ENCODE assay signal across 17 mouse cellular contexts in genomic region chr12:112507264-112507663, GRCm38 (mm10). TPM values are rescaled to one million over a fixed set of nuclear protein-coding genes. Genes with fewer than 3 reads are reported as not detected.
DNase-seq lines count a peak whose midpoint lies in the region; ATAC-seq and TF ChIP-seq lines count a peak whose summit lies in the region.
"Had no signal": no experiment of that assay in that cellular context is flagged by ENCODE, and none has a peak within 500 bp of the region (broad histone marks: within the 10 kb centered on the region; RNA-seq: fewer than 3 reads in every experiment).

No protein-coding gene starts in this region.

- H3K27me3 ChIP-seq in forebrain, postnatal 0 days (ENCODE audit: insufficient read depth, low read length) = no peaks in the 10 kb centered on the region
- H3K27me3 ChIP-seq in midbrain, embryonic 15.5 days (replicated peaks) = peaks cover 8% of the 10 kb centered on the region; the same call in 1 of the 2 replicates

- ATAC-seq in forebrain, postnatal 0 days = peak; percentile 60
- ATAC-seq in midbrain, embryonic 15.5 days (replicated peaks) = peak; percentile 77
- ATAC-seq: inflammation-experienced regulatory T-cells, adult 6 months had no signal

- H3K9me3 ChIP-seq in forebrain, postnatal 0 days (ENCODE audit: low read length) = no peaks in the 10 kb centered on the region
- H3K9me3 ChIP-seq in midbrain, embryonic 15.5 days = no peaks in the 10 kb centered on the region
- H3K9me3 ChIP-seq: kidney, embryonic 15.5 days; limb, embryonic 13.5 days had no signal

- H3K4me3 ChIP-seq in forebrain, postnatal 0 days (ENCODE audit: low read depth, low read length) = no peak overlapping the region
- no peak overlapping the region for H3K4me3 ChIP-seq in midbrain, embryonic 15.5 days
- H3K4me3 ChIP-seq: kidney, embryonic 15.5 days; limb, embryonic 13.5 days had no signal

- WGBS in forebrain, postnatal 0 days = 15% methylated on average over 4 of the region's 4 CpGs
- WGBS in midbrain, embryonic 15.5 days = 17% methylated on average over 4 of the region's 4 CpGs

- TF ChIP-seq CTCF in forebrain, postnatal 0 days (IDR thresholded peaks at IDR 0.05; ENCODE audit: low read depth) = no peak

- peak; percentile 25 to 41 for DNase-seq in layer of hippocampus, adult 18-20 months (ENCODE audit: low spot score in 2 of 2)
- DNase-seq in layer of hippocampus, adult 9-10 months (ENCODE audit: low spot score) = no peak
- peak; percentile 61 for DNase-seq in brain, adult 2 months (ENCODE audit: low read depth, low spot score)
- peak; percentile 67 for DNase-seq in forebrain, postnatal 0 days
- no peak for DNase-seq in c-Kit-positive CD71-positive TER-119-positive erythroid progenitor cells, embryonic 14.5 days (ENCODE audit: low spot score)
- DNase-seq in heart, adult 18-20 months = no peak
- DNase-seq in testis, postnatal 10 days (ENCODE audit: low spot score) = no peak
- DNase-seq: adrenal gland, postnatal 25 days; cerebellum, adult 11 months; gastrocnemius, postnatal 25 days; lung, adult 18-20 months had no signal

- peak overlapping the region; percentile 67; the same call in 1 of the 2 replicates for H3K27ac ChIP-seq in forebrain, postnatal 0 days (ENCODE audit: low read depth, low read length)
- H3K27ac ChIP-seq in midbrain, embryonic 15.5 days = peak overlapping the region; percentile 74
- H3K27ac ChIP-seq: kidney, embryonic 15.5 days; limb, embryonic 13.5 days had no signal

- no peak overlapping the region for H3K9ac ChIP-seq in forebrain, postnatal 0 days
- H3K9ac ChIP-seq in midbrain, embryonic 15.5 days = no peak overlapping the region
- H3K9ac ChIP-seq: kidney, embryonic 15.5 days; limb, embryonic 13.5 days had no signal

- H3K4me2 ChIP-seq in forebrain, postnatal 0 days (ENCODE audit: low read depth) = peak overlapping the region; percentile 23; the same call in 1 of the 2 replicates
- peak overlapping the region; percentile 75 for H3K4me2 ChIP-seq in midbrain, embryonic 15.5 days
- H3K4me2 ChIP-seq: kidney, embryonic 15.5 days; limb, embryonic 13.5 days had no signal

- peaks cover 27% of the 10 kb centered on the region for H3K4me1 ChIP-seq in forebrain, postnatal 0 days (ENCODE audit: insufficient read depth)
- H3K4me1 ChIP-seq in midbrain, embryonic 15.5 days = peaks cover 65% of the 10 kb centered on the region

- H3K36me3 ChIP-seq in forebrain, postnatal 0 days (ENCODE audit: insufficient read depth) = no peaks in the 10 kb centered on the region
- H3K36me3 ChIP-seq in midbrain, embryonic 15.5 days (replicated peaks) = no peaks in the 10 kb centered on the region
- H3K36me3 ChIP-seq: G1E; kidney, embryonic 15.5 days; limb, embryonic 13.5 days had no signal

RNA-seq across cellular contexts. Expression of gene Tmem179, which starts 9.3 kb away (rescaled TPM):
- total RNA-seq in layer of hippocampus, adult 18-20 months (2021) = 100 to 1,000 TPM; 126 to 134 TPM
- 96.1 and 119 TPM in 2 replicates for total RNA-seq in forebrain, postnatal 0 days (2014; rRNA removed)
- polyA plus RNA-seq in forebrain, postnatal 0 days (2015; fragmentation: Nextera tagmentation; extraction: Ambion mirVana) = 84.0 and 112 TPM in 2 replicates
- polyA plus RNA-seq in midbrain, embryonic 15.5 days (2015; fragmentation: Nextera tagmentation; extraction: Ambion mirVana) = 87.0 and 90.2 TPM in 2 replicates
- under 1 TPM in 1 of 2 experiments, not detected in 1; 0.10 TPM for total RNA-seq in heart, adult 18-20 months (2021)
- total RNA-seq: G1E; megakaryocyte, adult 5-6 weeks had no signal
- polyA plus RNA-seq: inflammation-experienced regulatory T-cells, adult 6 months had no signal

RNA-seq across cellular contexts. Expression of gene A530016L24Rik, which starts 18.0 kb away (rescaled TPM):
- under 1 TPM in 1 of 2 experiments, not detected in 1; 0.15 TPM for total RNA-seq in layer of hippocampus, adult 18-20 months (2021)
- total RNA-seq in forebrain, postnatal 0 days (2014; rRNA removed) = 0.10 TPM in 1 of 2 replicates, not detected in the other
- not detected in 2 replicates for polyA plus RNA-seq in forebrain, postnatal 0 days (2015; fragmentation: Nextera tagmentation; extraction: Ambion mirVana)
- polyA plus RNA-seq in midbrain, embryonic 15.5 days (2015; fragmentation: Nextera tagmentation; extraction: Ambion mirVana) = 0.22 and 0.24 TPM in 2 replicates
- total RNA-seq in heart, adult 18-20 months (2021) = 10 to 100 TPM; 35.2 to 39.5 TPM
- total RNA-seq: megakaryocyte, adult 5-6 weeks had no signal
- polyA plus RNA-seq: G1E; inflammation-experienced regulatory T-cells, adult 6 months had no signal

Comparison
In these comparisons a context has a peak if more than half of its experiments do, and no peak if none do; other contexts are left out.
1. DNase-seq: peak in layer of hippocampus, adult 18-20 months (2 of 2), brain, adult 2 months (single experiment) and forebrain, postnatal 0 days (single experiment); none in layer of hippocampus, adult 9-10 months (single experiment), c-Kit-positive CD71-positive TER-119-positive erythroid progenitor cells, embryonic 14.5 days (single experiment), heart, adult 18-20 months (0 of 2) and testis, postnatal 10 days (single experiment).
2. RNA of gene Tmem179, which starts 9.3 kb away (total RNA-seq): 126 to 134 TPM in layer of hippocampus, adult 18-20 months and 96.1 to 119 TPM in forebrain, postnatal 0 days; 0.10 TPM in heart, adult 18-20 months; every median in the first group is over 10 times any median in the second.
3. RNA of gene A530016L24Rik, which starts 18.0 kb away (total RNA-seq): 35.2 to 39.5 TPM in heart, adult 18-20 months; 0.15 TPM in layer of hippocampus, adult 18-20 months and 0.10 TPM in forebrain, postnatal 0 days; every median in the first group is over 10 times any median in the second.